Mouse (Mus musculus) right cerebral cortex, postnatal 10 days (tissue): ENCODE results near the gene Ano3.
"Not testable (repeated sequence)": the region's sequence is repeated elsewhere in the genome, so short reads cannot be mapped to it uniquely, and the experiment has no call there.

ENCODE experiments used
- DNase-seq, 2 experiments: peaks; one replicate each; pipeline ENCODE4 v3.0.0; 2021; ENCODE audit warnings: low spot score in 2 of 2

Gene Ano3

DNA sequence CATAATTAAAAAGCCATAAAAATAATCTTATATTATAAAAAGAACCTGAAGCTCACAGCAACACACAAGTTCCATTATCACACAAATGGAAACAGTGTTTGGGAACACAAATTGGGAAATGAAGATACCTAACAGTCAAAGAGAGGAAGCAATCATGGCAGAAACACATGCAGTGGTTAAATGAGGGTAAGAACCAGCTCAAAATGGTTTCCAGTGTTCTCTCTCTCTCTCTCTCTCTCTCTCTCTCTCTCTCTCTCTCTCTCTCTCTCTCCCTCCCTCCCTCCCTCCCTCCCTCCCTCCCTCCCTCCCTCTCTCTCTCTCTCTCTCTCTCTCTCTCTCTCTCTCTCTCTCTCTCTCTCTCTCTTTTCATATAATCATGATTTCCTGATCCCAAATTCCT, at the start of gene Ano3:
Ano3 (minus strand) TSS at position 101 of the 400 bp plus-strand sequence.
- DNase-seq: not testable (repeated sequence)

DNA sequence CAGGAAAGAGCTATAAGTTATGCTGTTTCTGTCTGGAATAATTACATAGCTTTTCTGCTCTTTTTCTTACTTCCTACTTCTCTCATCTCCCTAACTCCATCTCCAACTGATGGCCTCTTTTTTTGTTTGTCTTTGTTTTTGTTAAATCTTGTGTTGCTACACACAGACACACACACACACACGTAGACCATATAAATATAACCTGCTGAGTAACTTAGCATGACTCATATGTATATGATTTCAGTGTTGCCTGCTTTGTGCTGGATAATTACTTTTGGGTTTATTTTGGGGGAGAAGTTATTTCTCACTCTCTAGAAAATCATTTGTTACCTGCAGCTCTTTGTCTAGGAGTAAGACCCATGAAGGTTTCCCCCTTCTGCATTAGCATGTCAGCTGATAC, 39.3 kb upstream of the Ano3 start:
- DNase-seq: no peak

GRCm38 (mm10) chr2:110989539-110989938, 38.8 kb upstream of the Ano3 start:
- DNase-seq: no peak

GRCm38 (mm10) chr2:110985853-110986271, 35.1 kb upstream of the Ano3 start:
- no peak for DNase-seq

GRCm38 (mm10) chr2:110981733-110982132, 31.0 kb upstream of the Ano3 start:
- DNase-seq: no peak

DNA sequence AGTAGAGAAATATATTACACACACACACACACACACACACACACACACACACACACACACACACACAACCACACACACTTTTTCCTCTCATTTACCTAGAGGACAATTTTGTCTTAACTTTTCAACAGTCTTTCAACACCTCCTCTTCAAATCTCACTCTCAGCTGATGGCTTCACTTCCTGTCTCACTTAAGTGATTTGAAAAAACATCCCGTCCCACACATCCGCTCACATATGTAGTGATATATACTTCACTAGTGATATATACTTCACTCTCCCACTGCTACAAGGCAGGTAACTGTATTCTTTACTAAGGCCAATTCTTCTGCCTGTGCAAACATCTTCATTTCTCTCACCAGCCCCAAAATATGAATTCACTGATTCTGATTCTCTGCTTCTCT, 28.9 kb upstream of the Ano3 start:
- DNase-seq: no peak

DNA sequence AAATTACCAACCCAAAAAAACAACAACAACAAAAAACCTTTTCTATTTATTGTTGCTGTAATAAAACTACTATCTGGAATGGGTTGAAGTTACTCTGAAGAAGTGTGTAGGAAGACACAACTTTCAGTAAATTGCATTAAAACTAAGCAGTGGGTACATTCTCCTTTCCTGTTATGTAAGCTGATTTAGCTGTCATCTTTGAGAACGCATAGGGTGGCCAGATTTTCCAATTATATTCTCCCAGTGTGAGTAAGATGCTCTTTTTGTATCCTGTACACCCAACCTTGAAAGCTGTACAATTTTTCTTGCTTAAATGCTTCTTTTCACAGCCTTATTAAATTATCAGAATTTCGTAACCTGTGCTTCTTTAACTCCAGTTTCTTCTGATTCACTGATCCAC, 26.1 kb upstream of the Ano3 start:
- no peak for DNase-seq

- no peak for DNase-seq
These were observed 19.4 kb upstream of the Ano3 start for GRCm38 (mm10) chr2:110970158-110970557.

DNA sequence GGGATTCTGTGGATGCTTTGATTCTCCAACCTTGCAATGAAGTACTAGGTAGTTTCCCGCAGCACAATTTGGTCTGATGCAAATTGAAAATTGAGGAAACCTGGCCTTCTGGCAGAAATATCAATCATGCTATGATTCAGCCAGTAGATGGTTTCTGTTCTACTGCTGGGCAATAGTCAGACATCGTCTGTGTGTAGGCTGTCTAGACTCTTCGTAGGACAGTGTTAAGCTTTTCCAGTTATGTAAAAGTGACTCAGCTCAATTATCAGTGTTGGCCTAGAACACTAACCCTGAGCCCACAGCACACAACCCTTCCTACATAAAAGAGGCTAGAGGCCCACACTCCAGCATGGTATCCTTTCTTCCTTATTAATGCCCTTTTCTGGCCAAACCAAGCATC, 14.7 kb upstream of the Ano3 start:
- DNase-seq: no peak

DNA sequence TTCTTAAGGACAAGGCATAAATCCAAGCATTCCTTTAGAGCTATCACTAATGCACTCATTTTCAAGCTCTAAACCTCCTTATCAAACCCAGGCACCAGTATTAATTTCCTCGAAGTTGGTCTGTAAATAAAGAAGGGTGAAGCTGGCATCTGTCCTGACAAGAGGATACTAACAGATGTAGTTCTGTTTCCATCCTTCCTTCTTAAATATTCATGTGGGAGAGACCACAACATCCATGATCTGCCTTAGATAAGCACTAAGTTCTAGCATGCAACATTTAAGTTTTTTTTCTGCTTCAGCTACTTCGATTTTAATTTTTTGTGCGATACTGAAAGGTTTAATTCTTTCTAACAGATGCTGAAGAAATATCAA, 305 bp downstream of the Ano3 start:
- no peak for DNase-seq

DNA sequence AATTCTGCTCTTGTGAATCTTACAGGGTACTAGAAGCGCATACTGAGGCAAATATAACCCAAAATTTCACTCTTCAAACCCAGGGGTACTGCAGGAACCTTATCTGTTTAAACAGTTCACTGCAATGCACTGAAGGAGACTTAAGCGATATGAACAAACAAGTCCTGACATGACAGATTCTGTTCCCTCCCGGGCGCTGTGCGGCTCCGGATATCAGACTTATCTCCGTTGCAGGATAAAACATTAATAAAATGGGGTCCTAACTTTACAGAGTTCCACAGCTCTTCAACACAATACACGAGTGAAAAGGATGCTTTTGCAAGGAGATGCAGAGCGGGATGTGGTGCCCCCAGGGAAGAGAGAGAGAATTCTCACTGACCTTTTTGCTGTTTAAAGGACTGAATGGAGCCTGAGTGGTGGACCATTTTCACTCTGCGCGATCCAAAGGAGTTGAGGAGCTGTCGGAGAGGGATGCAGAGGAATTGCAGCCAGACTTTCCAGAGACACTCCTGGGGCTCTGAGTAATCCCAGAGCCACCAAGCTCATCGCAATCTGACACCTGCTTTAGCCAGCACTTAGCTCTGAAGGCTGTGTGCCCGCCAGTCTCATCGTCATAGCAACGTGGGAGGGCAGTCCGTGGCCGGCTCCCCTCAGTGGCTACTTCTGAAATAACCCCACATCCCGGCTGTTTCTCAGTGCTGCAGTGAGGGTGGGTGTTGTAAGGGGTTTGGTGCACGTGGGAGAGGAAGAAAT, 868 bp downstream of the Ano3 start:
- peak; percentile 78 to 87 for DNase-seq

GRCm38 (mm10) chr2:110945171-110945570, 5.6 kb downstream of the Ano3 start:
- no peak for DNase-seq

DNA sequence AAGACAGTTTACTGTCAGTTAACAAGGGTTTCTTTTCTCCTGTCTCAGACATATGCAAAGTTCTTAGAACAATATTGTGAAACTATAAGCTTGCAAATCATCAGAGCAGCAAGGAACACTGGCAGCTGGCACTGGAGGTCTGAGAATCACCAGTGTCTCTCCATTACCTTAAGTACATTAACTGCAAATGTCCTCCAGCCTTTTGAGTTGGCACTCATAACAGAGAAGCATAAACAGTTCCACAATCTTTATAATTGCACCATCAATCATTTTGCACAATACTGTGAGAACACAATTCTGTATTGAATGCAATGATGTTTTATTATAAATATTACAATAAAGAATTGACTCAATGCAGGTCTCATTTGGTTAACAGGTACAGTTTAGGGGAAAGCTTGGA, 15.0 kb downstream of the Ano3 start:
- DNase-seq: no peak

GRCm38 (mm10) chr2:110929126-110929525, 21.6 kb downstream of the Ano3 start:
- no peak for DNase-seq

DNA sequence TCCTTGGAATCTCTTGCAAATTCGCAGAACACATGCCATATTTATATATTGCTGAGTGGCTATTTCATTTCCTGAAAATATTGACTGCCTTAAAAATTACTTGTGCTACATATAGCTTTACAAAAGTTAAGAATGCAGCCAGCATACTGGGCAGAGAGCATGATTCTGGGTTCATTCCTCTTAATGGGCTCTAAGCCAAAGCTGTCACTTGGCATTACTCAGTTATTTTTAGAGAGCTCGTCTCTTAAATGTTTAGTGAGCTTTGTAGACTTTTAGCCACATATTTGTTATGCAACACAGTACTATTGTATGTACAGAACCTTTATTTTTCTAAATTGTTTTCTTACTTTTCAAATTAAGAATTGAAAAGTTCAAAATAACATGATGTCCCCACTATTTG, 41.2 kb downstream of the Ano3 start:
- DNase-seq: no peak

- peak in 1 of 2 experiments; percentile 39 for DNase-seq
These were observed 44.2 kb downstream of the Ano3 start for GRCm38 (mm10) chr2:110906473-110906872.

DNA sequence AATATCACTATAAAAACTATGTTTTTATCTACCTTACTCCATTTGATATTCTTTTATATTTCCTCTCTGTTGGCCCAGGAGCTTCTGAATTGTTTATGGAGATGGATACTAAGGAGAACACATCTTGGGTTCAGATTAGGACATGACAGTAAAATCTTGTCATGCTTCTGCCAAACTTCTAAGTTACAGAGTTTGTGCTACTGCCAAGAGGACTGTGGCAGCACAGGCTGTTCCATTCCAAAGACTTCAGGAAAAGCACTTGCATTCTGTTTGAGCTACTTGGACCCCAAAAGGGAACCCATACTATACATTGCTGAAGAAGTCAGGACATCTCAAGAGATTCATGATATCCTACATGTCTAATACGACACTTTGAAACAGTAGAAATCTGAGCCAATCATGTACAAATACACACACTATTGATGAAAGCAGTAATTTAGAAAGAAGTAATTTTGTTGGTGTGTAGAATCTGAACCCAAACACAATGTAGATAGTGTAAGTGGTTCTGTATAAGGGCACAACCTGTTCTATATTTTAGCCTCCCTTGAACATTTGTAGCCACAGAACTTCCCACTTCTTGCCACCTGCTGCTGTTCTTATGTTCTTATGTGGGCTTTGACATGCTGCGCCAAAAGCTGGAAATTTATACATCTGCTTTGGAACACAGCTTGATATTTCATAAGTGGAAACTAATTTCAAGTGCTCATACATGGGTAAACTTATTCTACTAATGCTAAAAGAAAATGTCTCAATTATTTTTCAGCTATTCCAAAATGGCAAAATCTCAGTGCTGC, 54.0 kb downstream of the Ano3 start:
- no peak for DNase-seq

- no peak for DNase-seq
These were observed 79.1 kb downstream of the Ano3 start for GRCm38 (mm10) chr2:110871650-110872049.

DNA sequence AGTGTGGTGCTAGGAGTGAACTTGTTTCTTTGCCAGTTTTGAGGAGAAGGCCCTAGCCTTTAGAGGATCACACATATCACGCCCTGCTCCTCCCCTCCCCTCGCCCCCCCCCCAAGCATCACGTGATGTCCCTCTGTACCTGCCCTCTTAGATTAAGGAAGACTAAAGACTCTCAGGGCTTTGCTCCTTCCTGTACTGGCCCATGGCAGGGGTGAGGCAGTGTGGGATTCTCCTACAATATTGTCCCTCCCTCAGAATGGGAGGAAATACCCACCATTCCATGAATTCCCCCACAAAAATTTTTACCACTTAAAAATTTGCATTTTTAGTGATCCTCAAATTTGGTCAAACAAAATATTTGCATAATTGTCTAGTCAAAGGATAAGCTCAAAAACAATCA, 85.1 kb downstream of the Ano3 start:
- no peak for DNase-seq

DNA sequence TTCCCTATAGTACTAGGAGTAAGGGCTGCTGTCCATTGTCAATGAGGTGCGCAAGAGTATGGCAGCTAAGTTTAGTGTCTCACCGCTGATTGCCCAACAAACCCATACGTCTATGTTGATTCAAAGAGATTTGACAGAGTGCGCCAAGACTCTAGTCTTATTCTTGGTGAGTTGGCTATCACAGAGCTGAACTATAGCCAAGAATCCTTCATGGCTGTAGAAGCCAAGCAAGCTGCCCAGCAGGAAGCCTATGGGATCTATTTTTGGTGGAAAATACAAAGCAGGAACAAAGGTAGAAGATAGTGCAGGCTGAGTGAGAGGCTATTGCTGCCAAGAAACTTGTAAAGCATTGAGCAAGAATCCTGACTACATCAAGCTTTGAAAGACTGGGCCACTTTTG, 87.3 kb downstream of the Ano3 start:
- no peak for DNase-seq

GRCm38 (mm10) chr2:110839559-110840243, 111.0 kb downstream of the Ano3 start:
- no peak for DNase-seq

- DNase-seq: no peak
These were observed 134.5 kb downstream of the Ano3 start for GRCm38 (mm10) chr2:110816189-110816588.

DNA sequence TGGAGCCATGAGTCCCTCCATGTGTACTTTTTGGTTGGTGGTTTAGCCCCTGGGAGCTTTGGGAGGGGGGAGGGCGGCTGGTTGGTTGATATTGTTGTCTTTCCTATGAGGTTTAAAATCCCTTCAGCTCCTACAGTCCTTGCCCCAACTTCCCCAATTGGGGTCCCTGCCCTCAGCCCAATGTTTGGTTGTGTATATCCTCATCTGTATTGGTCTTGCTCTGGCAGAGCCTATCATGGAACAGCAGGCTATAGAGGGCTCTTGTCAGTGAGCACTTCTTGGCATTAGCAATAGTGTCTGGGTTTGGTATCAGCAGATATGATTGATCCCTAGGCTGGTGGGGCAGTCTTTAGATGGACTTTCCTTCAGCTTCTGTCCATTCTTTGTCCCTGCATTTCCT, 135.8 kb downstream of the Ano3 start:
- no peak for DNase-seq
